Mouse (Mus musculus): ENCODE measurements around the gene Zfp112. TPM values are rescaled to one million over a fixed set of nuclear protein-coding genes. Genes with fewer than 3 reads are reported as not detected.
"Not testable (repeated sequence)": the region's sequence is repeated elsewhere in the genome, so short reads cannot be mapped to it uniquely, and the experiment has no call there.

Gene Zfp112
- polyA plus RNA-seq (2016; fragmentation: Nextera tagmentation; extraction: Ambion mirVana), result 3.3 and 4.0 TPM in 2 replicates

GRCm38 (mm10) chr7:24112156-24112856 is at the start of gene Zfp112:
TSS of gene Zfp112 (plus strand) at chr7:24112314.
- Histone ChIP-seq H3K9me3 (peaks cover 33% of the 10 kb centered on the region), H3K27ac (peak within 1 kb of the TSS; percentile 81), H3K4me1 (peaks cover 8% of the 10 kb centered on the region), H3K36me3 (replicated peaks) (peaks cover 27% of the 10 kb centered on the region), H3K27me3 (ENCODE audit: poor library complexity, severe bottlenecking) (no peaks in the 10 kb centered on the region), H3K4me3 (peak within 1 kb of the TSS; percentile 73)
- peak; percentile 87 for DNase-seq (ENCODE audit: extremely low spot score, low spot score)
- WGBS, result 3% methylated on average over 23 of the region's 23 CpGs

GRCm38 (mm10) chr7:24074424-24074823 is 37.7 kb upstream of the Zfp112 start:
- H3K4me3 ChIP-seq; H3K36me3 ChIP-seq (replicated peaks); H3K4me1 ChIP-seq; DNase-seq (ENCODE audit: extremely low spot score, low spot score); H3K27me3 ChIP-seq (ENCODE audit: poor library complexity, severe bottlenecking); H3K27ac ChIP-seq: not testable (repeated sequence)
- H3K9me3 ChIP-seq, result peaks cover 21% of the 10 kb centered on the region; the same call in 1 of the 2 replicates
- WGBS, result 36% methylated on average over 1 of the region's 1 CpGs

- H3K9me3 ChIP-seq, result peaks cover 50% of the 10 kb centered on the region
- peak within 1 kb of the TSS; percentile 87 for H3K27ac ChIP-seq
- H3K36me3 ChIP-seq (replicated peaks), result peaks cover 36% of the 10 kb centered on the region
- peak within 1 kb of the TSS; percentile 61 for H3K4me3 ChIP-seq
- H3K27me3 ChIP-seq (ENCODE audit: poor library complexity, severe bottlenecking), result no peaks in the 10 kb centered on the region
- 15% methylated on average over 44 of the region's 44 CpGs for WGBS
- H3K4me1 ChIP-seq, result peaks cover 18% of the 10 kb centered on the region
- DNase-seq (ENCODE audit: extremely low spot score, low spot score), result peak; percentile 93
Measured at GRCm38 (mm10) chr7:24081634-24082431, 30.3 kb upstream of the Zfp112 start, which contains the start of gene Zfp180. TSS of gene Zfp180 (plus strand) at chr7:24081924.

GRCm38 (mm10) chr7:24082457-24083235 is 29.5 kb upstream of the Zfp112 start:
- Histone ChIP-seq H3K36me3 (replicated peaks) (peaks cover 44% of the 10 kb centered on the region), H3K27me3 (ENCODE audit: poor library complexity, severe bottlenecking) (no peaks in the 10 kb centered on the region), H3K4me3 (peak overlapping the region; percentile 61), H3K9me3 (peaks cover 53% of the 10 kb centered on the region), H3K27ac (peak overlapping the region; percentile 87), H3K4me1 (peaks cover 18% of the 10 kb centered on the region)
- 63% methylated on average over 15 of the region's 15 CpGs for WGBS
- DNase-seq (ENCODE audit: extremely low spot score, low spot score), result no peak

GRCm38 (mm10) chr7:24086871-24087270 is 25.2 kb upstream of the Zfp112 start:
- H3K9me3 ChIP-seq, result peaks cover 88% of the 10 kb centered on the region
- peaks cover 79% of the 10 kb centered on the region for H3K36me3 ChIP-seq (replicated peaks)

GRCm38 (mm10) chr7:24087485-24088125 is 24.5 kb upstream of the Zfp112 start:
- Histone ChIP-seq H3K36me3 (replicated peaks) (peaks cover 83% of the 10 kb centered on the region), H3K9me3 (peaks cover 90% of the 10 kb centered on the region), H3K27ac (no peak overlapping the region), H3K4me1 (peaks cover 11% of the 10 kb centered on the region), H3K27me3 (ENCODE audit: poor library complexity, severe bottlenecking) (no peaks in the 10 kb centered on the region), H3K4me3 (no peak overlapping the region)
- WGBS, result 95% methylated on average over 12 of the region's 12 CpGs
- no peak for DNase-seq (ENCODE audit: extremely low spot score, low spot score)

More at GRCm38 (mm10) chr7:24086871-24087270, 25.2 kb upstream of the Zfp112 start:
- Histone ChIP-seq H3K4me3 (no peak overlapping the region), H3K27ac (no peak overlapping the region), H3K27me3 (ENCODE audit: poor library complexity, severe bottlenecking) (no peaks in the 10 kb centered on the region), H3K4me1 (peaks cover 14% of the 10 kb centered on the region)
- WGBS, result 96% methylated on average over 4 of the region's 4 CpGs
- DNase-seq (ENCODE audit: extremely low spot score, low spot score), result no peak

- no peak for DNase-seq (ENCODE audit: extremely low spot score, low spot score)
- no peak overlapping the region for H3K4me3 ChIP-seq
- H3K4me1 ChIP-seq, result no peaks in the 10 kb centered on the region
- H3K27me3 ChIP-seq (ENCODE audit: poor library complexity, severe bottlenecking), result no peaks in the 10 kb centered on the region
- peaks cover 100% of the 10 kb centered on the region for H3K9me3 ChIP-seq
- no peak overlapping the region for H3K27ac ChIP-seq
- H3K36me3 ChIP-seq (replicated peaks), result peaks cover 100% of the 10 kb centered on the region
- WGBS, result 98% methylated on average over 9 of the region's 9 CpGs
Measured at GRCm38 (mm10) chr7:24104403-24104802, 7.7 kb upstream of the Zfp112 start.

- Histone ChIP-seq H3K4me3 (no peak overlapping the region), H3K27ac (no peak overlapping the region), H3K4me1 (no peaks in the 10 kb centered on the region), H3K9me3 (peaks cover 99% of the 10 kb centered on the region), H3K27me3 (ENCODE audit: poor library complexity, severe bottlenecking) (no peaks in the 10 kb centered on the region), H3K36me3 (replicated peaks) (peaks cover 98% of the 10 kb centered on the region)
- DNase-seq (ENCODE audit: extremely low spot score, low spot score), result no peak
- 95% methylated on average over 18 of the region's 18 CpGs for WGBS
Measured at GRCm38 (mm10) chr7:24105144-24105703, 6.9 kb upstream of the Zfp112 start.

- 95% methylated on average over 7 of the region's 7 CpGs for WGBS
Measured at GRCm38 (mm10) chr7:24110839-24111238, 1.3 kb upstream of the Zfp112 start.

GRCm38 (mm10) chr7:24111772-24112155 is 350 bp upstream of the Zfp112 start:
- Histone ChIP-seq H3K4me1 (peaks cover 8% of the 10 kb centered on the region), H3K27ac (peak overlapping the region; percentile 81), H3K36me3 (replicated peaks) (peaks cover 33% of the 10 kb centered on the region), H3K4me3 (peak overlapping the region; percentile 73), H3K27me3 (ENCODE audit: poor library complexity, severe bottlenecking) (no peaks in the 10 kb centered on the region), H3K9me3 (peaks cover 39% of the 10 kb centered on the region)
- no peak for DNase-seq (ENCODE audit: extremely low spot score, low spot score)
- WGBS, result 5% methylated on average over 9 of the region's 9 CpGs

More at GRCm38 (mm10) chr7:24110839-24111238, 1.3 kb upstream of the Zfp112 start:
- Histone ChIP-seq H3K9me3 (peaks cover 48% of the 10 kb centered on the region), H3K4me3 (no peak overlapping the region), H3K27me3 (ENCODE audit: poor library complexity, severe bottlenecking) (no peaks in the 10 kb centered on the region), H3K27ac (no peak overlapping the region), H3K36me3 (replicated peaks) (peaks cover 42% of the 10 kb centered on the region), H3K4me1 (peaks cover 8% of the 10 kb centered on the region)
- no peak for DNase-seq (ENCODE audit: extremely low spot score, low spot score)

- Histone ChIP-seq H3K4me1 (peaks cover 8% of the 10 kb centered on the region), H3K36me3 (replicated peaks) (peaks cover 20% of the 10 kb centered on the region), H3K9me3 (peaks cover 26% of the 10 kb centered on the region), H3K27ac (peak overlapping the region; percentile 81), H3K27me3 (ENCODE audit: poor library complexity, severe bottlenecking) (no peaks in the 10 kb centered on the region), H3K4me3 (peak overlapping the region; percentile 73)
- DNase-seq (ENCODE audit: extremely low spot score, low spot score), result peak; percentile 21
- WGBS, result 11% methylated on average over 12 of the region's 12 CpGs
Measured at GRCm38 (mm10) chr7:24113001-24113400, 887 bp downstream of the Zfp112 start.

- Histone ChIP-seq H3K4me1 (peaks cover 8% of the 10 kb centered on the region), H3K27me3 (ENCODE audit: poor library complexity, severe bottlenecking) (no peaks in the 10 kb centered on the region), H3K9me3 (no peaks in the 10 kb centered on the region; the same call in 1 of the 2 replicates), H3K4me3 (no peak overlapping the region), H3K36me3 (replicated peaks) (no peaks in the 10 kb centered on the region), H3K27ac (no peak overlapping the region)
- DNase-seq (ENCODE audit: extremely low spot score, low spot score), result no peak
- 85% methylated on average over 4 of the region's 4 CpGs for WGBS
Measured at GRCm38 (mm10) chr7:24116655-24117054, 4.5 kb downstream of the Zfp112 start.

Measured in forebrain, embryonic 10.5 days (tissue).